Mouse (Mus musculus): ENCODE measurements around the gene Kif28.

DNA sequence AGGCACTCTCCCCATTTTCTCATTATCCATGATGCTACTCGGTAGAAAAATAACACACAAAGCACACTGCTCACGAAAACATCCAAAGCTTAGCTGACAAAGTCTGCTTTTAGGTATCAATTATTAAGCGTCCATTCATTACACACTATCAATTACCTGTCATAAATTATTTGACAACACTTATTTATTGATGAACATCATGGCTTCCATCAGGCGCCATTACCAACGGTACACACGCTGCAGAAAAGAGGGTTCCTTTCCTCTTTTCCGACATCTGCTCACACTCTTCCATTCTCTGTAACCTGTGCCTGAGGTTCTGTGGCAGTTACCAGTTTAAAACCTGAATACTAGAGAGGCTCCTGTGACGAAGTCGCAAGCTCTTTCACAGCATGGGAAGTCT is at the start of gene Kif28:
- TF ChIP-seq GATA1 (IDR thresholded peaks at IDR 0.05; ENCODE audit: borderline replicate concordance, low read length) (no peak), FLI1 (IDR thresholded peaks at IDR 0.05; ENCODE audit: low read length) (no peak)

Measured in megakaryocyte, embryonic 14.5 days (primary cell).